Mouse (Mus musculus) adrenal gland, adult 10 weeks (tissue): Measurements from ENCODE around the gene Ankle1. TPM values are rescaled to one million over a fixed set of nuclear protein-coding genes. Genes with fewer than 3 reads are reported as not detected.

ENCODE experiments used
- polyA plus RNA-seq: library from polyadenylated mRNA; stranded (reverse); fragments of 350-450 nt; fragmentation: Illumina TruSeq; extraction: RNeasy Lipid Tissue Mini Kit (QIAGEN cat#74804); gene quantifications from one replicate; pipeline ENCODE4 v1.2.3, GENCODE M21; 2014; ENCODE audit warnings: low read depth, low replicate concordance

The Ankle1 gene
- 0.41 TPM for polyA plus RNA-seq

DNA sequence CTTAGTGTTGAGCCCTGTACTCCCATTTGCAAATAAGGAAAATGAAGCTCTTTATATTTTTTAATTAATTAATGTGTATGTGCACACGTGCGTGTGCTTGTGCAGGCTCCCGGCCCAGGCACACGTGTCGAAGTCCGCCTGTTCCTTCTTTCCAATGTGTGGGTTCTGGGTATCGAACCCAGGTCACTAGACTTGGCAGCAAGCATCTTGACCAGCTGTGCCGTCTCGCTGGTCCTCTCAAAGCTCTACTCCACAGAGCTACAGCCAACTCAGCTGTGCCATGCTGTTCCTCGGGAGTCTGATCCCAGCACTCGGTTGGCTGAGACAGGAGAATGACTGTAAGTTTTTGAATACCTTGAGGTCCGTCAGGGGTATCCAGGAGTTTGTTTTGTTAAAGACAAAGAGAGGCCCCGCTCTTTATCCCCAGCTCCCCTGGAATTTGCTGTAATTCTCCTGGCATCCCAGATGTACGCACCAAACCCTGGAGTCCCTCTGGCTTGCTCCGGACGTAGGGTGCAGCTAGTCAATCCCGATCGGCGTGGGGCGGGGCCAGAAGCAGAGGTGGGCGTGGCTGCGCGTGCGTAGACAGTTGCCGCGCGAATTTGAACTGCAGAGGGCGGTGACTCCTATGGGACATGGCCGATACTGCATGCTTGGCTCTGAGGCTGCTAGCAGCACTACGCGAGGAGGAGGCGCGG, at the start of gene Ankle1:
Gene Ankle1 (plus strand): TSS at position 610 of the 698 bp plus-strand sequence.

GRCm38 (mm10) chr8:71366771-71367528, 38.9 kb upstream of the Ankle1 start, which contains the start of gene Use1:
Use1 (plus strand) TSS chr8:71366848.

GRCm38 (mm10) chr8:71371236-71371848, 34.5 kb upstream of the Ankle1 start, which contains the start of gene Ocel1:
Ocel1 (plus strand) TSS chr8:71371298.

GRCm38 (mm10) chr8:71381421-71381970, 24.3 kb upstream of the Ankle1 start, which contains the start of gene Nr2f6:
Nr2f6 (minus strand) TSS chr8:71381960.

DNA sequence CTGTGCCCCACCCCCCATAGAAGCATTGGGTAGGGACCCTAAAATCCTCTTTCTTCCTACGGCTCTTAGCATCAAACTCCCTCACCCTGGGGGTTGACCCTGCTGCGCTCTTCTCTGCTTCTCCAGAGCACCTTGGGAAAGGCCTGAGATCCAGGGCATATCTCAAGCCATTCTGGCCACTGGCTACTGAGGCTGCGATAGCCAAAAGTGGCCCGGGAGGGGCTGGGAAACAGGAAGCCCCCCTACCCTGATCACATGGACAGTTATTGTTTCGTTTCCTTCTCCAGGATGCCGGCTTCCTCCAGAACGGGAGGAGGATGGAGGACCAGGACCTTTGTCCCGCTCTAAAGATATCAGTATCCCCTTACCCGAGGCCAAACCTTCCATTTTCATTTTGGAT, 10.2 kb upstream of the Ankle1 start, which contains the start of gene Ushbp1:
Gene Ushbp1 (minus strand): TSS at position 174 of the 400 bp plus-strand sequence.

GRCm38 (mm10) chr8:71396639-71397305, 9.0 kb upstream of the Ankle1 start, which contains the start of gene Babam1:
Babam1 (plus strand) TSS chr8:71396861.

Other genes starting within 250 kb of the Ankle1 start
- gene Myo9b, start 133.3 kb upstream of the Ankle1 start, polyA plus RNA-seq = 4.1 TPM
- 2.9 TPM for gene Haus8, start 133.1 kb upstream of the Ankle1 start, polyA plus RNA-seq
- 1.8 TPM for gene Use1, start 39.2 kb upstream of the Ankle1 start, polyA plus RNA-seq
- gene Ocel1, start 34.7 kb upstream of the Ankle1 start, polyA plus RNA-seq = 1.9 TPM
- 3.4 TPM for gene Nr2f6, start 24.1 kb upstream of the Ankle1 start, polyA plus RNA-seq
- 2.4 TPM for gene Ushbp1, start 10.2 kb upstream of the Ankle1 start, polyA plus RNA-seq
- 30.8 TPM for gene Babam1, start 9.1 kb upstream of the Ankle1 start, polyA plus RNA-seq
- gene Abhd8, start 57.6 kb downstream of the Ankle1 start, polyA plus RNA-seq = 1.1 TPM
- 10.8 TPM for gene Mrpl34, start 58.9 kb downstream of the Ankle1 start, polyA plus RNA-seq
- gene Dda1, start 63.2 kb downstream of the Ankle1 start, polyA plus RNA-seq = 3.4 TPM
- gene Ano8, start 80.0 kb downstream of the Ankle1 start, polyA plus RNA-seq = 1.0 TPM
- gene Gtpbp3, start 82.1 kb downstream of the Ankle1 start, polyA plus RNA-seq = 1.6 TPM
- gene Plvap, start 105.7 kb downstream of the Ankle1 start, polyA plus RNA-seq = 4.8 TPM
- not detected for gene Ccdc194, start 119.7 kb downstream of the Ankle1 start, polyA plus RNA-seq
- 6.9 TPM for gene Bst2, start 131.4 kb downstream of the Ankle1 start, polyA plus RNA-seq
- gene Mvb12a, start 136.9 kb downstream of the Ankle1 start, polyA plus RNA-seq = 0.70 TPM
- 3.8 TPM for gene Tmem221, start 152.9 kb downstream of the Ankle1 start, polyA plus RNA-seq
- 0.35 TPM for gene Nxnl1, start 160.6 kb downstream of the Ankle1 start, polyA plus RNA-seq
- 14.2 TPM for gene Slc27a1, start 162.9 kb downstream of the Ankle1 start, polyA plus RNA-seq
- 0.82 TPM for gene Pgls, start 186.2 kb downstream of the Ankle1 start, polyA plus RNA-seq
- not detected for gene Fam129c, start 191.6 kb downstream of the Ankle1 start, polyA plus RNA-seq
- gene Colgalt1, start 205.0 kb downstream of the Ankle1 start, polyA plus RNA-seq = 54.8 TPM